Mouse (Mus musculus): ENCODE results near the gene Nup133. TPM values are rescaled to one million over a fixed set of nuclear protein-coding genes. Genes with fewer than 3 reads are reported as not detected.

Gene Nup133
- polyA plus RNA-seq, 1 experiment from 2014 or later, result 36.5 TPM

- WGBS, result 73% methylated on average over 9 of the region's 9 CpGs
- ATAC-seq (ENCODE audit: low FRiP score, low read depth), result no peak
These were observed 53.2 kb downstream of the Nup133 start for GRCm38 (mm10) chr8:123895680-123896365.

GRCm38 (mm10) chr8:123895230-123895629 lies 53.8 kb downstream of the Nup133 start:
- Histone ChIP-seq H3K27ac (no peak overlapping the region), H3K4me1 (peaks cover 16% of the 10 kb centered on the region), H3K9me3 (no peaks in the 10 kb centered on the region), H3K4me3 (no peak overlapping the region), H3K27me3 (peaks cover 75% of the 10 kb centered on the region), H3K9ac (no peak overlapping the region), H3K36me3 (peaks cover 15% of the 10 kb centered on the region), H3K4me2 (replicated peaks) (no peak overlapping the region)
- WGBS, result 66% methylated on average over 4 of the region's 4 CpGs
- ATAC-seq (ENCODE audit: low FRiP score, low read depth), result peak; percentile 53; the same call in 1 of the 2 replicates

More at GRCm38 (mm10) chr8:123895680-123896365, 53.2 kb downstream of the Nup133 start:
- no peak overlapping the region for H3K4me3 ChIP-seq
- no peak overlapping the region for H3K9ac ChIP-seq
- H3K27me3 ChIP-seq, result peaks cover 69% of the 10 kb centered on the region
- H3K9me3 ChIP-seq, result no peaks in the 10 kb centered on the region
- peaks cover 21% of the 10 kb centered on the region for H3K36me3 ChIP-seq
- peaks cover 16% of the 10 kb centered on the region for H3K4me1 ChIP-seq
- H3K27ac ChIP-seq, result no peak overlapping the region
- H3K4me2 ChIP-seq (replicated peaks), result no peak overlapping the region

GRCm38 (mm10) chr8:123894502-123895097 lies 54.5 kb downstream of the Nup133 start, which contains the start of gene Acta1:
TSS of gene Acta1 (minus strand) at chr8:123894751.
- Histone ChIP-seq H3K36me3 (peaks cover 11% of the 10 kb centered on the region), H3K9ac (no peak within 1 kb of the TSS), H3K27me3 (peaks cover 80% of the 10 kb centered on the region), H3K27ac (no peak within 1 kb of the TSS), H3K4me3 (peak within 1 kb of the TSS; percentile 7), H3K4me1 (peaks cover 16% of the 10 kb centered on the region), H3K9me3 (no peaks in the 10 kb centered on the region), H3K4me2 (replicated peaks) (no peak within 1 kb of the TSS)
- WGBS, result 18% methylated on average over 15 of the region's 15 CpGs
- peak; percentile 22; the same call in 1 of the 2 replicates for ATAC-seq (ENCODE audit: low FRiP score, low read depth)

GRCm38 (mm10) chr8:123893413-123893812 lies 55.7 kb downstream of the Nup133 start:
- H3K9ac ChIP-seq, result no peak overlapping the region
- no peaks in the 10 kb centered on the region for H3K9me3 ChIP-seq
- H3K4me1 ChIP-seq, result peaks cover 16% of the 10 kb centered on the region
- H3K36me3 ChIP-seq, result peaks cover under 1% of the 10 kb centered on the region; the same call in 1 of the 2 replicates
- 80% methylated on average over 11 of the region's 11 CpGs for WGBS
- no peak overlapping the region for H3K27ac ChIP-seq
- no peak for ATAC-seq (ENCODE audit: low FRiP score, low read depth)
- H3K4me2 ChIP-seq (replicated peaks), result no peak overlapping the region
- no peak overlapping the region for H3K4me3 ChIP-seq
- H3K27me3 ChIP-seq, result peaks cover 87% of the 10 kb centered on the region

GRCm38 (mm10) chr8:123892586-123893155 lies 56.4 kb downstream of the Nup133 start:
- whole genome bisulfite sequencing, result 8% methylated on average over 30 of the region's 30 CpGs

GRCm38 (mm10) chr8:123891883-123892585 lies 57.0 kb downstream of the Nup133 start:
- Histone ChIP-seq H3K9ac (no peak overlapping the region), H3K9me3 (no peaks in the 10 kb centered on the region), H3K4me1 (peaks cover 16% of the 10 kb centered on the region), H3K36me3 (no peaks in the 10 kb centered on the region), H3K4me2 (replicated peaks) (peak overlapping the region; percentile 59), H3K4me3 (peak overlapping the region; percentile 35), H3K27ac (no peak overlapping the region), H3K27me3 (peaks cover 81% of the 10 kb centered on the region)
- no peak for ATAC-seq (ENCODE audit: low FRiP score, low read depth)
- 2% methylated on average over 49 of the region's 49 CpGs for WGBS

More at GRCm38 (mm10) chr8:123892586-123893155, 56.4 kb downstream of the Nup133 start:
- no peaks in the 10 kb centered on the region for H3K9me3 ChIP-seq
- no peak overlapping the region for H3K27ac ChIP-seq
- peaks cover 16% of the 10 kb centered on the region for H3K4me1 ChIP-seq
- H3K27me3 ChIP-seq, result peaks cover 87% of the 10 kb centered on the region
- no peak for ATAC-seq (ENCODE audit: low FRiP score, low read depth)
- no peaks in the 10 kb centered on the region for H3K36me3 ChIP-seq
- no peak overlapping the region for H3K9ac ChIP-seq
- peak overlapping the region; percentile 59 for H3K4me2 ChIP-seq (replicated peaks)
- H3K4me3 ChIP-seq, result peak overlapping the region; percentile 35; the same call in 1 of the 2 replicates

- Histone ChIP-seq H3K9ac (no peak overlapping the region), H3K36me3 (no peaks in the 10 kb centered on the region), H3K4me2 (replicated peaks) (peak overlapping the region; percentile 59), H3K27ac (no peak overlapping the region), H3K4me3 (peak overlapping the region; percentile 35), H3K27me3 (peaks cover 81% of the 10 kb centered on the region), H3K9me3 (no peaks in the 10 kb centered on the region), H3K4me1 (peaks cover 16% of the 10 kb centered on the region)
- ATAC-seq (ENCODE audit: low FRiP score, low read depth), result no peak
- 1% methylated on average over 11 of the region's 11 CpGs for WGBS
These were observed 57.8 kb downstream of the Nup133 start for GRCm38 (mm10) chr8:123891271-123891670.

- peaks cover 81% of the 10 kb centered on the region for H3K27me3 ChIP-seq
- H3K9me3 ChIP-seq, result no peaks in the 10 kb centered on the region
- H3K9ac ChIP-seq, result no peak overlapping the region
- H3K4me1 ChIP-seq, result peaks cover 20% of the 10 kb centered on the region
- H3K4me3 ChIP-seq, result no peak overlapping the region
- no peak overlapping the region for H3K27ac ChIP-seq
- H3K4me2 ChIP-seq (replicated peaks), result no peak overlapping the region
- H3K36me3 ChIP-seq, result no peaks in the 10 kb centered on the region
- WGBS, result 76% methylated on average over 4 of the region's 4 CpGs
- ATAC-seq (ENCODE audit: low FRiP score, low read depth), result no peak
These were observed 59.3 kb downstream of the Nup133 start for GRCm38 (mm10) chr8:123889797-123890196.

GRCm38 (mm10) chr8:123887956-123888355 lies 61.1 kb downstream of the Nup133 start:
- no peaks in the 10 kb centered on the region for H3K36me3 ChIP-seq
- no peak for ATAC-seq (ENCODE audit: low FRiP score, low read depth)
- 88% methylated on average over 2 of the region's 2 CpGs for WGBS
- no peaks in the 10 kb centered on the region for H3K9me3 ChIP-seq
- peaks cover 27% of the 10 kb centered on the region for H3K4me1 ChIP-seq
- H3K27ac ChIP-seq, result no peak overlapping the region
- peaks cover 78% of the 10 kb centered on the region for H3K27me3 ChIP-seq
- H3K4me3 ChIP-seq, result no peak overlapping the region
- H3K9ac ChIP-seq, result no peak overlapping the region
- H3K4me2 ChIP-seq (replicated peaks), result no peak overlapping the region

- H3K9me3 ChIP-seq, result no peaks in the 10 kb centered on the region
- no peak overlapping the region for H3K27ac ChIP-seq
- no peak overlapping the region for H3K9ac ChIP-seq
- H3K4me1 ChIP-seq, result peaks cover 20% of the 10 kb centered on the region
- H3K4me2 ChIP-seq (replicated peaks), result no peak overlapping the region
- H3K4me3 ChIP-seq, result no peak overlapping the region
- ATAC-seq (ENCODE audit: low FRiP score, low read depth), result no peak
- peaks cover 70% of the 10 kb centered on the region for H3K27me3 ChIP-seq
- no peaks in the 10 kb centered on the region for H3K36me3 ChIP-seq
- WGBS, result 90% methylated on average over 4 of the region's 4 CpGs
These were observed 61.9 kb downstream of the Nup133 start for GRCm38 (mm10) chr8:123887163-123887562.

- Histone ChIP-seq H3K36me3 (no peaks in the 10 kb centered on the region), H3K4me1 (peaks cover 12% of the 10 kb centered on the region), H3K4me2 (replicated peaks) (peak overlapping the region; percentile 30), H3K4me3 (no peak overlapping the region), H3K9ac (no peak overlapping the region), H3K9me3 (no peaks in the 10 kb centered on the region), H3K27me3 (peaks cover 49% of the 10 kb centered on the region), H3K27ac (0 out of 2 replicates have a peak overlapping the region, but pooled peaks have one; percentile 0)
- peak; percentile 72 for ATAC-seq (ENCODE audit: low FRiP score, low read depth)
- WGBS, result 3% methylated on average over 13 of the region's 14 CpGs
These were observed 64.1 kb downstream of the Nup133 start for GRCm38 (mm10) chr8:123884721-123885565.
